Mouse (Mus musculus): ENCODE measurements around the gene S100a3. TPM values are rescaled to one million over a fixed set of nuclear protein-coding genes. Genes with fewer than 3 reads are reported as not detected.

Gene S100a3
- polyA plus RNA-seq, 1 experiment from 2014 or later: 0.70 TPM

- no peak overlapping the region for H3K4me2 ChIP-seq (replicated peaks)
- H3K9ac ChIP-seq: no peak overlapping the region
- H3K9me3 ChIP-seq: no peaks in the 10 kb centered on the region
- no peaks in the 10 kb centered on the region for H3K27me3 ChIP-seq
- H3K4me3 ChIP-seq: no peak overlapping the region
- WGBS: 51% methylated on average over 7 of the region's 7 CpGs
- H3K27ac ChIP-seq: no peak overlapping the region
- no peaks in the 10 kb centered on the region for H3K4me1 ChIP-seq
- ATAC-seq (ENCODE audit: low FRiP score, low read depth): no peak
- H3K36me3 ChIP-seq: no peaks in the 10 kb centered on the region
Observed at GRCm38 (mm10) chr3:90639511-90640154, 79.3 kb downstream of the S100a3 start.

GRCm38 (mm10) chr3:90640981-90641380, 80.6 kb downstream of the S100a3 start:
- Histone ChIP-seq H3K4me1 (no peaks in the 10 kb centered on the region), H3K4me2 (replicated peaks) (no peak overlapping the region), H3K4me3 (no peak overlapping the region), H3K36me3 (no peaks in the 10 kb centered on the region), H3K9me3 (no peaks in the 10 kb centered on the region), H3K27ac (no peak overlapping the region), H3K27me3 (no peaks in the 10 kb centered on the region), H3K9ac (no peak overlapping the region)
- no peak for ATAC-seq (ENCODE audit: low FRiP score, low read depth)
- WGBS: 79% methylated on average over 7 of the region's 7 CpGs

- WGBS: 52% methylated on average over 3 of the region's 3 CpGs
Observed at GRCm38 (mm10) chr3:90644220-90644619, 83.8 kb downstream of the S100a3 start.

GRCm38 (mm10) chr3:90647291-90647690, 86.9 kb downstream of the S100a3 start:
- Histone ChIP-seq H3K27ac (no peak overlapping the region), H3K4me3 (no peak overlapping the region), H3K9ac (no peak overlapping the region), H3K27me3 (no peaks in the 10 kb centered on the region), H3K36me3 (no peaks in the 10 kb centered on the region), H3K4me1 (no peaks in the 10 kb centered on the region), H3K4me2 (replicated peaks) (no peak overlapping the region), H3K9me3 (no peaks in the 10 kb centered on the region)
- no peak for ATAC-seq (ENCODE audit: low FRiP score, low read depth)
- WGBS: 92% methylated on average over 1 of the region's 1 CpGs

More at GRCm38 (mm10) chr3:90644220-90644619, 83.8 kb downstream of the S100a3 start:
- Histone ChIP-seq H3K9ac (no peak overlapping the region), H3K36me3 (no peaks in the 10 kb centered on the region), H3K27ac (no peak overlapping the region), H3K27me3 (no peaks in the 10 kb centered on the region), H3K4me3 (no peak overlapping the region), H3K4me1 (no peaks in the 10 kb centered on the region), H3K9me3 (no peaks in the 10 kb centered on the region), H3K4me2 (replicated peaks) (no peak overlapping the region)
- ATAC-seq (ENCODE audit: low FRiP score, low read depth): no peak

GRCm38 (mm10) chr3:90648981-90649380, 88.6 kb downstream of the S100a3 start:
- no peaks in the 10 kb centered on the region for H3K4me1 ChIP-seq

GRCm38 (mm10) chr3:90649832-90650231, 89.5 kb downstream of the S100a3 start:
- Histone ChIP-seq H3K27me3 (no peaks in the 10 kb centered on the region; the same call in 1 of the 2 replicates), H3K9ac (no peak overlapping the region), H3K36me3 (no peaks in the 10 kb centered on the region), H3K9me3 (no peaks in the 10 kb centered on the region), H3K27ac (no peak overlapping the region), H3K4me3 (no peak overlapping the region), H3K4me1 (no peaks in the 10 kb centered on the region), H3K4me2 (replicated peaks) (no peak overlapping the region)
- ATAC-seq (ENCODE audit: low FRiP score, low read depth): no peak
- 92% methylated on average over 2 of the region's 2 CpGs for WGBS

More at GRCm38 (mm10) chr3:90648981-90649380, 88.6 kb downstream of the S100a3 start:
- H3K27me3 ChIP-seq: no peaks in the 10 kb centered on the region
- no peaks in the 10 kb centered on the region for H3K36me3 ChIP-seq
- no peak overlapping the region for H3K27ac ChIP-seq
- no peak overlapping the region for H3K4me2 ChIP-seq (replicated peaks)
- no peak overlapping the region for H3K4me3 ChIP-seq
- ATAC-seq (ENCODE audit: low FRiP score, low read depth): no peak
- no peak overlapping the region for H3K9ac ChIP-seq
- no peaks in the 10 kb centered on the region for H3K9me3 ChIP-seq

Other genes starting within 250 kb of the S100a3 start
- gene Slc27a3, start 170.6 kb upstream of the S100a3 start, polyA plus RNA-seq (2015; fragmentation: Nextera tagmentation; extraction: Ambion mirVana): 38.7 and 38.8 TPM in 2 replicates
- gene Ints3, start 127.0 kb upstream of the S100a3 start, polyA plus RNA-seq (2015; fragmentation: Nextera tagmentation; extraction: Ambion mirVana): 28.5 and 29.4 TPM in 2 replicates
- gene Npr1, start 94.7 kb upstream of the S100a3 start, polyA plus RNA-seq (2015; fragmentation: Nextera tagmentation; extraction: Ambion mirVana): 4.0 and 4.8 TPM in 2 replicates
- 277 and 284 TPM in 2 replicates for gene Ilf2, start 84.5 kb upstream of the S100a3 start, polyA plus RNA-seq (2015; fragmentation: Nextera tagmentation; extraction: Ambion mirVana)
- 83.1 and 85.4 TPM in 2 replicates for gene Snapin, start 69.5 kb upstream of the S100a3 start, polyA plus RNA-seq (2015; fragmentation: Nextera tagmentation; extraction: Ambion mirVana)
- 186 and 187 TPM in 2 replicates for gene Chtop, start 51.1 kb upstream of the S100a3 start, polyA plus RNA-seq (2015; fragmentation: Nextera tagmentation; extraction: Ambion mirVana)
- gene S100a1, start 46.2 kb upstream of the S100a3 start, polyA plus RNA-seq (2015; fragmentation: Nextera tagmentation; extraction: Ambion mirVana): 14.2 and 15.0 TPM in 2 replicates
- 26.7 and 30.8 TPM in 2 replicates for gene S100a13, start 46.1 kb upstream of the S100a3 start, polyA plus RNA-seq (2015; fragmentation: Nextera tagmentation; extraction: Ambion mirVana)
- 9.4 and 9.9 TPM in 2 replicates for gene S100a14, start 33.7 kb upstream of the S100a3 start, polyA plus RNA-seq (2015; fragmentation: Nextera tagmentation; extraction: Ambion mirVana)
- 76.2 and 80.7 TPM in 2 replicates for gene S100a16, start 23.3 kb upstream of the S100a3 start, polyA plus RNA-seq (2015; fragmentation: Nextera tagmentation; extraction: Ambion mirVana)
- gene S100a2, start 29.7 kb downstream of the S100a3 start, polyA plus RNA-seq (2015; fragmentation: Nextera tagmentation; extraction: Ambion mirVana): not detected in 2 replicates
- gene Gm42674, start 41.3 kb downstream of the S100a3 start, polyA plus RNA-seq (2015; fragmentation: Nextera tagmentation; extraction: Ambion mirVana): not detected in 2 replicates
- gene S100a4, start 43.2 kb downstream of the S100a3 start, polyA plus RNA-seq (2015; fragmentation: Nextera tagmentation; extraction: Ambion mirVana): 6.7 and 7.0 TPM in 2 replicates
- not detected in 2 replicates for gene S100a5, start 47.9 kb downstream of the S100a3 start, polyA plus RNA-seq (2015; fragmentation: Nextera tagmentation; extraction: Ambion mirVana)
- gene S100a6, start 52.3 kb downstream of the S100a3 start, polyA plus RNA-seq (2015; fragmentation: Nextera tagmentation; extraction: Ambion mirVana): 58.5 and 64.0 TPM in 2 replicates
- 0.34 TPM in 1 of 2 replicates, not detected in the other for gene S100a7a, start 93.4 kb downstream of the S100a3 start, polyA plus RNA-seq (2015; fragmentation: Nextera tagmentation; extraction: Ambion mirVana)
- gene S100a8, start 108.4 kb downstream of the S100a3 start, polyA plus RNA-seq (2015; fragmentation: Nextera tagmentation; extraction: Ambion mirVana): 6.0 and 6.6 TPM in 2 replicates
- gene S100a9, start 135.1 kb downstream of the S100a3 start, polyA plus RNA-seq (2015; fragmentation: Nextera tagmentation; extraction: Ambion mirVana): 3.4 and 4.9 TPM in 2 replicates
- gene Pglyrp4, start 166.3 kb downstream of the S100a3 start, polyA plus RNA-seq (2015; fragmentation: Nextera tagmentation; extraction: Ambion mirVana): 0.13 TPM in 1 of 2 replicates, not detected in the other
- not detected in 2 replicates for gene Gm5849, start 217.3 kb downstream of the S100a3 start, polyA plus RNA-seq (2015; fragmentation: Nextera tagmentation; extraction: Ambion mirVana)

Data from limb, embryonic 13.5 days (tissue).